Mouse (Mus musculus) G1E (cell line): ENCODE measurements around the gene Psmb9.

ENCODE experiments used
- CTCF ChIP-seq: IDR thresholded peaks from 2 replicates; pipeline ENCODE4 v1.5.1; 2012; ENCODE audit warnings: low read depth, low read length, inconsistent platforms, mixed read lengths
- GATA1 ChIP-seq: IDR thresholded peaks from 2 replicates; pipeline ENCODE4 v1.6.1; 2012; ENCODE audit warnings: borderline replicate concordance, low read length, inconsistent platforms, mixed read lengths
- GATA2 ChIP-seq: IDR thresholded peaks from 2 replicates; pipeline ENCODE4 v1.6.1; 2012; ENCODE audit warnings: low read depth, low read length, inconsistent platforms, borderline replicate concordance

DNA sequence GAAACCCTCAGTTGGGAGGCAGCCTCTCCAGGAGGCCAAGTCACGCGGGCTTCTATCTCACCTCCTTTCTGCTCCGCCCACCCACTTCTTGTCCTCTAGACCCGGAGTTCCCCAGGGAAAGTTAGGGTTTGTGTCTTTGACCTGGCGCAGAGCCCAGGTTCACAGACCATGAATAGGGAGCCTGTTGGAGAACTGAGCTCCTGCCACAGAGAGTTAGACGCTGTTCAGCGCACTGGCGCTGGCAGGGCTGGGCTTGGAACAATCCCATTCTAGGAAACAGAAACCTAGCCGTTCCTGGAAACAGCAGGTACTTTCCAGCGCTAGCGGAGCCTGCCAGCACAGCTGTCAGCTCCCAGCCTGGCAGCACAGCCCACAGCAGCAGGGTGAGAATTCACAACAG, 31.1 kb upstream of the Psmb9 start:
- TF ChIP-seq GATA2 = no peak
- no peak for TF ChIP-seq CTCF
- no peak for TF ChIP-seq GATA1
